Mouse (Mus musculus): ENCODE results near the gene Slc25a30.

- no peak for TF ChIP-seq CTCF (conservative IDR thresholded peaks at IDR 0.05 in 1 of 2, IDR thresholded peaks at IDR 0.05 in 1 of 2; ENCODE audit: low read depth in 2 of 2, low read length in 2 of 2)
- no peak for TF ChIP-seq HCFC1 (IDR thresholded peaks at IDR 0.05; ENCODE audit: low read depth, low read length)
- no peak for TF ChIP-seq USF1 (IDR thresholded peaks at IDR 0.05; ENCODE audit: low read depth, low read length)
- no peak for TF ChIP-seq MXI1 (IDR thresholded peaks at IDR 0.05; ENCODE audit: low read depth, low read length)
- no peak for TF ChIP-seq MYC (IDR thresholded peaks at IDR 0.05; ENCODE audit: low read depth, low read length)
- no peak for TF ChIP-seq SMC3 (IDR thresholded peaks at IDR 0.05; ENCODE audit: low read depth, low read length)
- no peak for TF ChIP-seq POLR2A (IDR thresholded peaks at IDR 0.05; ENCODE audit: low read depth, low read length)
- no peak for TF ChIP-seq ZC3H11A (IDR thresholded peaks at IDR 0.05; ENCODE audit: low read depth, low read length)
- TF ChIP-seq E2F4 (IDR thresholded peaks at IDR 0.05; ENCODE audit: insufficient replicate concordance, low read depth, low read length): no peak
- TF ChIP-seq GABPA (IDR thresholded peaks at IDR 0.05; ENCODE audit: insufficient replicate concordance, low read depth, low read length): no peak
- no peak for TF ChIP-seq JUND (conservative IDR thresholded peaks at IDR 0.05; ENCODE audit: low read depth, low read length)
- TF ChIP-seq ZNF384 (IDR thresholded peaks at IDR 0.05; ENCODE audit: low read depth, low read length): no peak
Measured at GRCm38 (mm10) chr14:75832031-75832430, 45.2 kb upstream of the Slc25a30 start.
